Mouse (Mus musculus) stomach, embryonic 16.5 days (tissue): ENCODE data around the gene Pax3. TPM values are rescaled to one million over a fixed set of nuclear protein-coding genes. Genes with fewer than 3 reads are reported as not detected.

ENCODE experiments used
- ATAC-seq: fragments of 200-750 bp; cut with Nextera tagmentation; 2 replicates; pipeline ENCODE4 v1.8.0; 2017; ENCODE audit warnings: moderate number of reproducible peaks, moderate TSS enrichment; ENCODE audit not compliant: insufficient read depth, low FRiP score
- H3K27ac ChIP-seq: fragments of 300-500 bp; sonication (generic); 2 replicates; pipeline ENCODE4 v1.5.1; 2014; ENCODE audit warnings: low read length
- H3K27me3 ChIP-seq: fragments of 300-500 bp; sonication (generic); 2 replicates; pipeline ENCODE4 v1.6.1; 2014; ENCODE audit warnings: low read length, control low read depth, mixed read lengths; ENCODE audit not compliant: control insufficient read depth, insufficient read depth
- H3K36me3 ChIP-seq: fragments of 300-500 bp; sonication (generic); 2 replicates; pipeline ENCODE4 v1.6.1; 2014; ENCODE audit warnings: low read length; ENCODE audit not compliant: control insufficient read depth, insufficient read depth
- H3K4me1 ChIP-seq: fragments of 300-500 bp; sonication (generic); 2 replicates; pipeline ENCODE4 v1.6.1; 2014; ENCODE audit warnings: low read length, control low read depth, mixed read lengths; ENCODE audit not compliant: control insufficient read depth, insufficient read depth
- H3K4me2 ChIP-seq: fragments of 300-500 bp; sonication (generic); 2 replicates; pipeline ENCODE4 v1.6.1; 2014; ENCODE audit warnings: low read depth, low read length, mixed read lengths
- H3K4me3 ChIP-seq: fragments of 300-500 bp; sonication (generic); replicated peaks from 2 replicates; pipeline ENCODE4 v1.5.1; 2014; ENCODE audit warnings: mild to moderate bottlenecking, low read length
- H3K9ac ChIP-seq: fragments of 300-500 bp; sonication (generic); 2 replicates; pipeline ENCODE4 v1.6.1; 2014; ENCODE audit warnings: low read length
- H3K9me3 ChIP-seq: fragments of 300-500 bp; sonication (generic); replicated peaks from 2 replicates; pipeline ENCODE4 v1.6.1; 2016; ENCODE audit warnings: low read length, control low read depth; ENCODE audit not compliant: control insufficient read depth
- WGBS: fragments of 180-500 bp; shearing (Covaris S2); extraction: QIAGEN DNeasy Blood & Tissue Kit; methylation state at CpG from one replicate; pipeline ENCODE4 v1.1.7; 2014; 5-methylcytosine and 5-hydroxymethylcytosine counted together
- polyA plus RNA-seq: library from polyadenylated mRNA; unstranded; fragments of >200 nt; fragmentation: Nextera tagmentation; extraction: Ambion mirVana; gene quantifications from 2 replicates; pipeline ENCODE4 v1.2.1, GENCODE M21; 2015

Pax3 gene
- polyA plus RNA-seq, 1 experiment from 2014 or later: 0.12 TPM

GRCm38 (mm10) chr1:78215749-78216508 lies 19.0 kb upstream of the Pax3 start:
- Histone ChIP-seq H3K4me2 (peak overlapping the region; percentile 98), H3K4me3 (peak overlapping the region; percentile 49), H3K9me3 (no peaks in the 10 kb centered on the region), H3K4me1 (peaks cover 21% of the 10 kb centered on the region), H3K27me3 (peaks cover 90% of the 10 kb centered on the region), H3K27ac (no peak overlapping the region), H3K9ac (no peak overlapping the region), H3K36me3 (no peaks in the 10 kb centered on the region)
- under 1% methylated on average over 36 of the region's 36 CpGs for WGBS
- no peak for ATAC-seq

- peaks cover 89% of the 10 kb centered on the region for H3K27me3 ChIP-seq
- H3K9me3 ChIP-seq: no peaks in the 10 kb centered on the region
- no peaks in the 10 kb centered on the region for H3K36me3 ChIP-seq
- H3K4me3 ChIP-seq: no peak overlapping the region
- no peak for ATAC-seq
- WGBS: 4% methylated on average over 5 of the region's 5 CpGs
- H3K9ac ChIP-seq: no peak overlapping the region
- H3K27ac ChIP-seq: no peak overlapping the region
- 0 out of 2 replicates have a peak, but pooled peaks cover 3% of the 10 kb centered on the region for H3K4me1 ChIP-seq
- H3K4me2 ChIP-seq: no peak overlapping the region
Observed at GRCm38 (mm10) chr1:78211041-78211440, 14.1 kb upstream of the Pax3 start.

GRCm38 (mm10) chr1:78210568-78210967 lies 13.6 kb upstream of the Pax3 start:
- no peak for ATAC-seq
- Histone ChIP-seq H3K4me1 (no peaks in the 10 kb centered on the region), H3K27ac (no peak overlapping the region), H3K4me3 (no peak overlapping the region), H3K27me3 (peaks cover 90% of the 10 kb centered on the region), H3K36me3 (no peaks in the 10 kb centered on the region), H3K9me3 (no peaks in the 10 kb centered on the region), H3K4me2 (no peak overlapping the region), H3K9ac (no peak overlapping the region)
- WGBS: 2% methylated on average over 15 of the region's 15 CpGs

- no peak for ATAC-seq
- Histone ChIP-seq H3K4me2 (no peak overlapping the region), H3K9me3 (no peaks in the 10 kb centered on the region), H3K36me3 (no peaks in the 10 kb centered on the region), H3K27me3 (peaks cover 92% of the 10 kb centered on the region), H3K4me1 (peaks cover 2% of the 10 kb centered on the region; the same call in 1 of the 2 replicates), H3K4me3 (no peak overlapping the region), H3K9ac (no peak overlapping the region), H3K27ac (no peak overlapping the region)
- WGBS: 4% methylated on average over 9 of the region's 9 CpGs
Observed at GRCm38 (mm10) chr1:78208281-78208814, 11.4 kb upstream of the Pax3 start.

GRCm38 (mm10) chr1:78204341-78204740 lies 7.4 kb upstream of the Pax3 start:
- H3K9ac ChIP-seq: no peak overlapping the region
- 18% methylated on average over 4 of the region's 4 CpGs for WGBS
- no peak for ATAC-seq
- no peak overlapping the region for H3K4me2 ChIP-seq
- H3K27ac ChIP-seq: no peak overlapping the region
- peaks cover 88% of the 10 kb centered on the region for H3K27me3 ChIP-seq
- no peaks in the 10 kb centered on the region for H3K36me3 ChIP-seq
- peaks cover 4% of the 10 kb centered on the region; the same call in 1 of the 2 replicates for H3K4me1 ChIP-seq
- peak overlapping the region; percentile 50 for H3K4me3 ChIP-seq
- H3K9me3 ChIP-seq: no peaks in the 10 kb centered on the region

GRCm38 (mm10) chr1:78203622-78204211 lies 6.8 kb upstream of the Pax3 start:
- Histone ChIP-seq H3K9me3 (no peaks in the 10 kb centered on the region), H3K4me2 (peak overlapping the region; percentile 65), H3K4me1 (peaks cover 4% of the 10 kb centered on the region; the same call in 1 of the 2 replicates), H3K27me3 (peaks cover 88% of the 10 kb centered on the region), H3K4me3 (peak overlapping the region; percentile 50), H3K36me3 (no peaks in the 10 kb centered on the region), H3K27ac (no peak overlapping the region), H3K9ac (no peak overlapping the region)
- under 1% methylated on average over 33 of the region's 33 CpGs for WGBS
- no peak; the same call in 1 of the 2 replicates for ATAC-seq

- ATAC-seq: no peak
- peaks cover 88% of the 10 kb centered on the region for H3K27me3 ChIP-seq
- no peak overlapping the region for H3K9ac ChIP-seq
- no peaks in the 10 kb centered on the region for H3K9me3 ChIP-seq
- peaks cover 4% of the 10 kb centered on the region; the same call in 1 of the 2 replicates for H3K4me1 ChIP-seq
- peak overlapping the region; percentile 50 for H3K4me3 ChIP-seq
- no peaks in the 10 kb centered on the region for H3K36me3 ChIP-seq
- no peak overlapping the region for H3K27ac ChIP-seq
- peak overlapping the region; percentile 65 for H3K4me2 ChIP-seq
- WGBS: 2% methylated on average over 14 of the region's 14 CpGs
Observed at GRCm38 (mm10) chr1:78203086-78203614, 6.2 kb upstream of the Pax3 start.

- H3K9me3 ChIP-seq: no peaks in the 10 kb centered on the region
- ATAC-seq: no peak
- H3K27ac ChIP-seq: no peak overlapping the region
- 4% methylated on average over 23 of the region's 23 CpGs for whole genome bisulfite sequencing
- H3K4me3 ChIP-seq: no peak overlapping the region
- H3K27me3 ChIP-seq: peaks cover 88% of the 10 kb centered on the region
- H3K4me2 ChIP-seq: no peak overlapping the region
- H3K9ac ChIP-seq: no peak overlapping the region
- peaks cover 4% of the 10 kb centered on the region; the same call in 1 of the 2 replicates for H3K4me1 ChIP-seq
- H3K36me3 ChIP-seq: no peaks in the 10 kb centered on the region
Observed at GRCm38 (mm10) chr1:78202466-78203085, 5.6 kb upstream of the Pax3 start.
